Mouse (Mus musculus) ES-Bruce4 (cell line): ENCODE data around the gene Hist1h2ak.

Source experiments
- CTCF ChIP-seq: IDR thresholded peaks from one replicate; pipeline ENCODE4 v1.8.1; 2011; ENCODE audit warnings: low read depth, low read length
- EP300 ChIP-seq: IDR thresholded peaks from 2 replicates; pipeline ENCODE4 v1.6.1; 2011; ENCODE audit warnings: low read depth, low read length; ENCODE audit not compliant: insufficient read depth

DNA sequence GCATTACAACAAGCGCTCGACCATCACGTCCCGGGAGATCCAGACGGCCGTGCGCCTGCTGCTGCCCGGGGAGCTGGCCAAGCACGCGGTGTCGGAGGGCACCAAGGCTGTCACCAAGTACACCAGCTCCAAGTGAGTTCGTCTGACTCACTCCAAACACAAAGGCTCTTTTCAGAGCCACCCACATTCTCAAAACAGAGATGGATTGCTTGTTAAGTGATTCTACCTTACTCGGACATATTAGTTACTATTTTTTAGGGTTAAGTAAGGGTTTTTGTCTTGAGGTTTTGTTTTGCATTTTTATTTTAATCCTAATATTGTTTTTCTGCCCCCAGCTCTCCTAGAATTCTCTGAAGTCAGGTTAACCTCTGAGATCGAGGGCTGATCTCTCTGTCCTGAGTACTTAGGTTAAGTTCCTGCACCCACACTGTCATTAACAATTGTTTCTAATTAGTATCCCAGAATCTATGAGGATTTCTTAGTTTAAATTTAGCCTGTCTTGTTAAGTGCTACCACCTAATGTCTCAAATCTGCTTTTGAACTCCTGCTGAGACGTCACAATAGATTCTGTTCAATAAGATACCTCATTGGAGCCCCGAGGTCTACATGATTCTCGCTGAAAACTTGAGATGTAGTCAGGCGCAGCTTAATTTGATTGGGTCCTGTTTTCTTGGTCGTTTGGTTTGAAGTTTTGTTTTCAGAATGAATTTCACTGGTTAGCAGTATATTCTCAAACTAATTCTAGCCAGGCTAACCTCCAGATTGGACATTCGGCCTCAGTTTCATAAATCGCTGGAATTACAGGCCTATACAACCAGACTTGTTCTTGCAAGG is 34.4 kb upstream of the Hist1h2ak start:
- TF ChIP-seq CTCF: no peak
- no peak for TF ChIP-seq EP300
